Comparison of ENCODE assay signal across 18 mouse cellular contexts in genomic region chr7:141218141-141218540, GRCm38 (mm10). TPM values are rescaled to one million over a fixed set of nuclear protein-coding genes. Genes with fewer than 3 reads are reported as not detected.
DNase-seq lines count a peak whose midpoint lies in the region; ATAC-seq and TF ChIP-seq lines count a peak whose summit lies in the region.
"Had no signal": no experiment of that assay in that cellular context is flagged by ENCODE, and none has a peak within 500 bp of the region (broad histone marks: within the 10 kb centered on the region; RNA-seq: fewer than 3 reads in every experiment).

No protein-coding gene starts in this region.

- intact Hi-C loops in left cerebral cortex, adult 2 months (cut with DNase I), result no loop called here

- H3K27ac ChIP-seq in hindbrain, embryonic 10.5 days, result no peak overlapping the region
- H3K27ac ChIP-seq in hindbrain, embryonic 16.5 days (ENCODE audit: low read depth, low read length), result no peak overlapping the region
- H3K27ac ChIP-seq in lung, postnatal 0 days (ENCODE audit: low read length), result no peak overlapping the region
- peak overlapping the region; percentile 38 for H3K27ac ChIP-seq in intestine, embryonic 16.5 days (ENCODE audit: low read length)
- H3K27ac ChIP-seq in stomach, embryonic 15.5 days, result peak overlapping the region; percentile 54
- no peak overlapping the region for H3K27ac ChIP-seq in left cerebral cortex, adult 2 months
- H3K27ac ChIP-seq: heart, embryonic 13.5 days; macrophage had no signal

- ATAC-seq in hindbrain, embryonic 16.5 days, result no peak
- ATAC-seq in lung, postnatal 0 days, result no peak
- ATAC-seq in intestine, embryonic 16.5 days, result no peak
- ATAC-seq in stomach, embryonic 15.5 days (ENCODE audit: insufficient read depth, low FRiP score, low read depth), result no peak
- ATAC-seq: forebrain, embryonic 16.5 days had no signal

- H3K9me3 ChIP-seq in hindbrain, embryonic 10.5 days, result no peaks in the 10 kb centered on the region
- no peaks in the 10 kb centered on the region for H3K9me3 ChIP-seq in hindbrain, embryonic 16.5 days (ENCODE audit: control insufficient read depth, low read length)
- H3K9me3 ChIP-seq in lung, postnatal 0 days (ENCODE audit: low read length), result no peaks in the 10 kb centered on the region
- no peaks in the 10 kb centered on the region for H3K9me3 ChIP-seq in intestine, embryonic 16.5 days (ENCODE audit: control insufficient read depth, low read length)
- H3K9me3 ChIP-seq in stomach, embryonic 15.5 days, result no peaks in the 10 kb centered on the region
- H3K9me3 ChIP-seq: heart, embryonic 13.5 days; limb, embryonic 12.5 days had no signal

- TF ChIP-seq CTCF in lung, postnatal 0 days (IDR thresholded peaks at IDR 0.05), result no peak
- TF ChIP-seq CTCF in left cerebral cortex, adult 2 months (IDR thresholded peaks at IDR 0.05), result no peak

- H3K4me2 ChIP-seq in hindbrain, embryonic 16.5 days (ENCODE audit: low read length), result no peak overlapping the region
- peak overlapping the region; percentile 97; the same call in 1 of the 2 replicates for H3K4me2 ChIP-seq in lung, postnatal 0 days (replicated peaks; ENCODE audit: low read depth, low read length)
- H3K4me2 ChIP-seq in intestine, embryonic 16.5 days (ENCODE audit: low read depth, low read length), result peak overlapping the region; percentile 91
- H3K4me2 ChIP-seq in stomach, embryonic 15.5 days, result peak overlapping the region; percentile 96
- H3K4me2 ChIP-seq: heart, embryonic 13.5 days; limb, embryonic 12.5 days had no signal

- TF ChIP-seq EP300 in lung, postnatal 0 days (IDR thresholded peaks at IDR 0.05), result no peak

- no peak for DNase-seq in hindbrain, embryonic 10.5 days (ENCODE audit: low spot score)
- DNase-seq in lung, postnatal 0 days (ENCODE audit: low spot score), result no peak
- DNase-seq in lung, postnatal 14 days, result no peak
- no peak for DNase-seq in left cerebral cortex, adult 2 months (ENCODE audit: extremely low spot score in 1 of 2, low spot score in 2 of 2)
- no peak for DNase-seq in layer of hippocampus, postnatal 25 days (ENCODE audit: extremely low spot score in 1 of 2, low spot score in 1 of 2)
- DNase-seq: cerebellum, adult 18-20 months; gastrocnemius, postnatal 25 days; kidney, postnatal 10 days; thymus, postnatal 4 days had no signal

- H3K36me3 ChIP-seq in hindbrain, embryonic 10.5 days, result peaks cover 35% of the 10 kb centered on the region
- H3K36me3 ChIP-seq in hindbrain, embryonic 16.5 days (ENCODE audit: control insufficient read depth, insufficient read depth, low read length), result no peaks in the 10 kb centered on the region
- no peaks in the 10 kb centered on the region for H3K36me3 ChIP-seq in lung, postnatal 0 days (ENCODE audit: insufficient read depth, low read length)
- peaks cover 4% of the 10 kb centered on the region; the same call in 1 of the 2 replicates for H3K36me3 ChIP-seq in intestine, embryonic 16.5 days (ENCODE audit: control insufficient read depth, insufficient read depth, low read length)
- no peaks in the 10 kb centered on the region for H3K36me3 ChIP-seq in stomach, embryonic 15.5 days

- no peak overlapping the region for H3K9ac ChIP-seq in hindbrain, embryonic 16.5 days (ENCODE audit: low read depth, low read length)
- no peak overlapping the region for H3K9ac ChIP-seq in lung, postnatal 0 days (replicated peaks; ENCODE audit: low read depth)
- peak overlapping the region; percentile 85 for H3K9ac ChIP-seq in intestine, embryonic 16.5 days (ENCODE audit: low read depth, low read length)
- H3K9ac ChIP-seq in stomach, embryonic 15.5 days, result no peak overlapping the region
- H3K9ac ChIP-seq: heart, embryonic 13.5 days had no signal

- H3K27me3 ChIP-seq in hindbrain, embryonic 10.5 days (ENCODE audit: insufficient read depth, poor library complexity, severe bottlenecking), result no peaks in the 10 kb centered on the region
- H3K27me3 ChIP-seq in hindbrain, embryonic 16.5 days (replicated peaks; ENCODE audit: control insufficient read depth, insufficient read depth, low read length), result no peaks in the 10 kb centered on the region
- H3K27me3 ChIP-seq in lung, postnatal 0 days (replicated peaks; ENCODE audit: insufficient read depth, low read length), result no peaks in the 10 kb centered on the region
- no peaks in the 10 kb centered on the region for H3K27me3 ChIP-seq in intestine, embryonic 16.5 days (replicated peaks; ENCODE audit: control insufficient read depth, insufficient read depth, low read length)
- H3K27me3 ChIP-seq in stomach, embryonic 15.5 days (replicated peaks), result no peaks in the 10 kb centered on the region
- H3K27me3 ChIP-seq: heart, embryonic 13.5 days; limb, embryonic 12.5 days had no signal

- WGBS in hindbrain, embryonic 10.5 days, result 85% methylated on average over 3 of the region's 3 CpGs
- 81% methylated on average over 3 of the region's 3 CpGs for WGBS in hindbrain, embryonic 16.5 days
- 63% methylated on average over 3 of the region's 3 CpGs for WGBS in lung, postnatal 0 days
- WGBS in intestine, embryonic 16.5 days, result 68% methylated on average over 3 of the region's 3 CpGs
- 58% methylated on average over 3 of the region's 3 CpGs for WGBS in stomach, embryonic 15.5 days

- H3K4me3 ChIP-seq in hindbrain, embryonic 10.5 days, result peak overlapping the region; percentile 16; the same call in 1 of the 2 replicates
- no peak overlapping the region for H3K4me3 ChIP-seq in hindbrain, embryonic 16.5 days (ENCODE audit: low read length)
- H3K4me3 ChIP-seq in lung, postnatal 0 days (ENCODE audit: low read depth, low read length), result no peak overlapping the region
- peak overlapping the region; percentile 74 for H3K4me3 ChIP-seq in intestine, embryonic 16.5 days (ENCODE audit: low read length)
- H3K4me3 ChIP-seq in stomach, embryonic 15.5 days (replicated peaks), result peak overlapping the region; percentile 71; the same call in 1 of the 2 replicates
- no peak overlapping the region for H3K4me3 ChIP-seq in left cerebral cortex, adult 2 months
- H3K4me3 ChIP-seq: heart, embryonic 13.5 days; limb, embryonic 12.5 days had no signal

- peaks cover 87% of the 10 kb centered on the region for H3K4me1 ChIP-seq in hindbrain, embryonic 10.5 days (replicated peaks)
- H3K4me1 ChIP-seq in hindbrain, embryonic 16.5 days (ENCODE audit: control insufficient read depth, insufficient read depth, low read depth, low read length), result peaks cover 24% of the 10 kb centered on the region
- peaks cover 29% of the 10 kb centered on the region for H3K4me1 ChIP-seq in lung, postnatal 0 days (ENCODE audit: insufficient read depth, low read depth, low read length)
- peaks cover 69% of the 10 kb centered on the region for H3K4me1 ChIP-seq in intestine, embryonic 16.5 days (ENCODE audit: control insufficient read depth, insufficient read depth, low read length)
- H3K4me1 ChIP-seq in stomach, embryonic 15.5 days, result peaks cover 69% of the 10 kb centered on the region

RNA-seq across cellular contexts. Expression of gene Rassf7, which starts 2.5 kb away (rescaled TPM):
- polyA plus RNA-seq in hindbrain, embryonic 10.5 days (2016; fragmentation: Nextera tagmentation; extraction: Ambion mirVana), result 58.5 and 59.0 TPM in 2 replicates
- polyA plus RNA-seq in hindbrain, embryonic 16.5 days (2015; fragmentation: Nextera tagmentation; extraction: Ambion mirVana), result 22.8 and 25.9 TPM in 2 replicates
- polyA plus RNA-seq in lung, postnatal 0 days (2015; fragmentation: Nextera tagmentation; extraction: Ambion mirVana), result 93.6 and 98.7 TPM in 2 replicates
- polyA plus RNA-seq in intestine, embryonic 16.5 days (2015; fragmentation: Nextera tagmentation; extraction: Ambion mirVana), result 75.6 and 77.5 TPM in 2 replicates
- polyA plus RNA-seq in stomach, embryonic 15.5 days (2015; fragmentation: Nextera tagmentation; extraction: Ambion mirVana), result 67.7 and 73.3 TPM in 2 replicates
- total RNA-seq in left cerebral cortex, adult 2 months (2021), result 1 to 10 TPM in 1 of 2 experiments, under 1 TPM in 1; 0.94 to 1.3 TPM
- total RNA-seq in layer of hippocampus, postnatal 25 days (2021), result under 1 TPM; 0.64 to 0.80 TPM

RNA-seq across cellular contexts. Expression of gene Lmntd2, which starts 4.3 kb away (rescaled TPM):
- polyA plus RNA-seq in hindbrain, embryonic 10.5 days (2016; fragmentation: Nextera tagmentation; extraction: Ambion mirVana), result 3.9 and 4.0 TPM in 2 replicates
- 0.35 and 0.89 TPM in 2 replicates for polyA plus RNA-seq in hindbrain, embryonic 16.5 days (2015; fragmentation: Nextera tagmentation; extraction: Ambion mirVana)
- 0.97 and 1.0 TPM in 2 replicates for polyA plus RNA-seq in lung, postnatal 0 days (2015; fragmentation: Nextera tagmentation; extraction: Ambion mirVana)
- polyA plus RNA-seq in intestine, embryonic 16.5 days (2015; fragmentation: Nextera tagmentation; extraction: Ambion mirVana), result 4.0 TPM in 2 replicates
- 2.8 and 2.9 TPM in 2 replicates for polyA plus RNA-seq in stomach, embryonic 15.5 days (2015; fragmentation: Nextera tagmentation; extraction: Ambion mirVana)
- total RNA-seq in left cerebral cortex, adult 2 months (2021), result not detected
- not detected for total RNA-seq in layer of hippocampus, postnatal 25 days (2021)
- total RNA-seq: gastrocnemius, postnatal 25 days; layer of hippocampus, postnatal 14 days; monocyte, adult 5-6 weeks had no signal
- polyA plus RNA-seq: macrophage had no signal

RNA-seq across cellular contexts. Expression of gene Phrf1, which starts 10.4 kb away (rescaled TPM):
- 106 and 108 TPM in 2 replicates for polyA plus RNA-seq in hindbrain, embryonic 10.5 days (2016; fragmentation: Nextera tagmentation; extraction: Ambion mirVana)
- 57.1 and 67.4 TPM in 2 replicates for polyA plus RNA-seq in hindbrain, embryonic 16.5 days (2015; fragmentation: Nextera tagmentation; extraction: Ambion mirVana)
- polyA plus RNA-seq in lung, postnatal 0 days (2015; fragmentation: Nextera tagmentation; extraction: Ambion mirVana), result 26.6 and 32.0 TPM in 2 replicates
- polyA plus RNA-seq in intestine, embryonic 16.5 days (2015; fragmentation: Nextera tagmentation; extraction: Ambion mirVana), result 55.2 and 56.7 TPM in 2 replicates
- 58.8 and 63.4 TPM in 2 replicates for polyA plus RNA-seq in stomach, embryonic 15.5 days (2015; fragmentation: Nextera tagmentation; extraction: Ambion mirVana)
- total RNA-seq in left cerebral cortex, adult 2 months (2021), result 10 to 100 TPM; 70.5 to 77.2 TPM
- 10 to 100 TPM; 67.1 to 71.1 TPM for total RNA-seq in layer of hippocampus, postnatal 25 days (2021)

RNA-seq across cellular contexts. Expression of gene Lrrc56, which starts 24.2 kb away (rescaled TPM):
- polyA plus RNA-seq in hindbrain, embryonic 10.5 days (2016; fragmentation: Nextera tagmentation; extraction: Ambion mirVana), result 14.9 and 17.3 TPM in 2 replicates
- 10.1 and 10.4 TPM in 2 replicates for polyA plus RNA-seq in hindbrain, embryonic 16.5 days (2015; fragmentation: Nextera tagmentation; extraction: Ambion mirVana)
- 6.8 and 7.4 TPM in 2 replicates for polyA plus RNA-seq in lung, postnatal 0 days (2015; fragmentation: Nextera tagmentation; extraction: Ambion mirVana)
- 5.3 and 6.5 TPM in 2 replicates for polyA plus RNA-seq in intestine, embryonic 16.5 days (2015; fragmentation: Nextera tagmentation; extraction: Ambion mirVana)
- 5.4 and 7.2 TPM in 2 replicates for polyA plus RNA-seq in stomach, embryonic 15.5 days (2015; fragmentation: Nextera tagmentation; extraction: Ambion mirVana)
- 1 to 10 TPM; 3.9 to 5.0 TPM for total RNA-seq in left cerebral cortex, adult 2 months (2021)
- 1 to 10 TPM; 4.5 to 6.1 TPM for total RNA-seq in layer of hippocampus, postnatal 25 days (2021)

RNA-seq across cellular contexts. Expression of gene Hras, which starts 24.3 kb away (rescaled TPM):
- polyA plus RNA-seq in hindbrain, embryonic 10.5 days (2016; fragmentation: Nextera tagmentation; extraction: Ambion mirVana), result 96.8 and 115 TPM in 2 replicates
- 93.2 and 132 TPM in 2 replicates for polyA plus RNA-seq in hindbrain, embryonic 16.5 days (2015; fragmentation: Nextera tagmentation; extraction: Ambion mirVana)
- polyA plus RNA-seq in lung, postnatal 0 days (2015; fragmentation: Nextera tagmentation; extraction: Ambion mirVana), result 121 and 126 TPM in 2 replicates
- polyA plus RNA-seq in intestine, embryonic 16.5 days (2015; fragmentation: Nextera tagmentation; extraction: Ambion mirVana), result 21.9 and 47.0 TPM in 2 replicates
- 113 and 123 TPM in 2 replicates for polyA plus RNA-seq in stomach, embryonic 15.5 days (2015; fragmentation: Nextera tagmentation; extraction: Ambion mirVana)
- total RNA-seq in left cerebral cortex, adult 2 months (2021), result 100 to 1,000 TPM; 219 to 244 TPM
- total RNA-seq in layer of hippocampus, postnatal 25 days (2021), result 100 to 1,000 TPM; 193 to 235 TPM

Comparison
In these comparisons a context has a peak if more than half of its experiments do, and no peak if none do; other contexts are left out.
1. H3K4me3 ChIP-seq: peak in hindbrain, embryonic 10.5 days (single experiment), intestine, embryonic 16.5 days (single experiment) and stomach, embryonic 15.5 days (single experiment); none in hindbrain, embryonic 16.5 days (single experiment), lung, postnatal 0 days (single experiment) and left cerebral cortex, adult 2 months (single experiment).
2. H3K27ac ChIP-seq: peak in intestine, embryonic 16.5 days (single experiment) and stomach, embryonic 15.5 days (single experiment); none in hindbrain, embryonic 10.5 days (single experiment), hindbrain, embryonic 16.5 days (single experiment), lung, postnatal 0 days (single experiment) and left cerebral cortex, adult 2 months (single experiment).